Mouse (Mus musculus) c-Kit-positive CD71-positive TER-119-negative erythroid progenitor cells, embryonic 14.5 days (primary cell): ENCODE results near the gene Zfp747.
"Not testable (repeated sequence)": the region's sequence is repeated elsewhere in the genome, so short reads cannot be mapped to it uniquely, and the experiment has no call there.

Experiments used
- DNase-seq: peaks from one replicate; pipeline ENCODE4 v3.0.0-alpha.2; 2013; ENCODE audit warnings: low read depth

Gene Zfp747

DNA sequence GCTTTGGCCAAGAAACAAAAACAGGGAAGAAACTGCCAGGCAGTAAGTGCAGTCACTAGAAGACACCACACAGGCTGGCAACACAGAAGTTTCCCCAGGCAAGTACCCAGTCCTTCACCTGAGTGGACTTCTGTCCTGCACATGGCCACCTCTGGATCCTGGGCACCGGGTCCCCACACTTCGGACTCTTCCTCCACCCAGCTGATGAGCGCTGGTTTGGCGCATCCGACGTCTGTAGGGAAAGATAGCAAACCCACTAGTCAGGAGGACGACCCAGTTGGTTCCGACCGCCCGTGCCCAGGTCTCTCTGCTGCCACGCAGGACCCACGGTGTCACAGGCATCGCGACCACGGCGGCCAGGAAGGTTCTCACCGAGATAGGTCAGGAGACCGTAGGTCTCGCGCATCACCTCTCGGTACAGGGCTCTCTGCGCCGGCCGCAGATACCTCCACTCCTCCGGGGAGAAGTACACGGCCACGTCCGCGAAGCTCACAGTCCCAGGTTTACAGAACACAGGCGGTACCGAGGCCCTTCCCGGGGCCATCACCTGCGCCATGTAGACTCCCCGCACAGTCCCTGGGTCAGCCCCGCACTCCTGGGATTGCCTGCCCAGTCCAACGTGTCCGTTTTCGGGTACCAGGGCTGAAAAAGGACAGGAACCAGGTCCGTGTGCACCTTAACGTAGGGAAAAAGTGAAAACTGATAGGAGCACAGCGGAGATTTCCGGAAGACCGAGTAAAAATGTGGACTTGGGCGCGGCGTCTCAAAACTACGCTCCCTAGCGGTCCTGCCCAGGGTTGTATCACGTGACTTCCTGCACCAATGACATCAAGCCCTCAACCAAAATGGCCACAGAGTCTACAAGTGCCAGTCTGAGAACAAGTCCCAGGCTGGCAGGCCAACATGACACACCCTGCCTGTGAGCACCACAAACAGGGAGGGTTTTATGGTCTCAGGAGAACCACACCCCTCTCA is at the start of gene Zfp747:
Zfp747 (minus strand) TSS at position 780 of the 975 bp plus-strand sequence.
- peak; percentile 98 for DNase-seq

DNA sequence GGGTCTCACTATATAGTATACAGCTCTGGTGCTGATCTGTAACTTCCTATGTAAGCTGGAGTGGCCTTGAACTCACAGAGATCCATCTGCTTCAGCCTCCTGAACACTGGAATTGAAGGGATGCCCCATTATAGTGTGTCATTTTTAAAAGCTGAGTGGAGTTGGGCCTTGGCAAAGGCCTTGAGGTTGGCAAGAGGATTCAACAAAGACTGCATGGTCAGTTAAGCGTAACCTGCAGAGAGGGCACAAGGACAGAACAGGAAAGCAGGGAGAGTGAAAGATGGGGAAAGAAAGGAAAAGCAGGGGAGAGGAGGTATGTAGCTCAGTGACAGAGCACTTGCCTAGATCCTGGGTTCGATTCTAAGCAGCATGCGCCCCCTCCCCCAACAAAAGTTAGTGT is 49.4 kb upstream of the Zfp747 start:
- no peak for DNase-seq

DNA sequence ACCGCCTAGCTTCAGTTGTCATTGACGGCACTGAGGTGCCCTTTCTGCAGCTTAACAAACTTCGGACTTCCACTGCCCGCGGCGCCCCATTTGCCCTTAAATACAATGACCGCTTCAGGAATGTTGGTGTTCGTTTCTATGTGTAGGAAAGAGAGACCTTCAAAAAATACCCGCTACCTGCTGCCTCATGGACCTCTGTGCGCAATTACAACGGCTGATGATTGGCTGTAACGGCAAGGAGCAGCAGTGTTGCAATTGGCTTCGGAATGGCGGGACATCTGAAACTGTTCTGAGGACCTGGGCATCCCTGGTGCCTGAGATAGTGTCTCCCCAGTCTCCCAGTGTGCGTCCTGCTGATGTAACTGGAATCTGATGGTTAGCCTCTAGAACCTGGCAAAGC is 46.4 kb upstream of the Zfp747 start:
- no peak for DNase-seq

DNA sequence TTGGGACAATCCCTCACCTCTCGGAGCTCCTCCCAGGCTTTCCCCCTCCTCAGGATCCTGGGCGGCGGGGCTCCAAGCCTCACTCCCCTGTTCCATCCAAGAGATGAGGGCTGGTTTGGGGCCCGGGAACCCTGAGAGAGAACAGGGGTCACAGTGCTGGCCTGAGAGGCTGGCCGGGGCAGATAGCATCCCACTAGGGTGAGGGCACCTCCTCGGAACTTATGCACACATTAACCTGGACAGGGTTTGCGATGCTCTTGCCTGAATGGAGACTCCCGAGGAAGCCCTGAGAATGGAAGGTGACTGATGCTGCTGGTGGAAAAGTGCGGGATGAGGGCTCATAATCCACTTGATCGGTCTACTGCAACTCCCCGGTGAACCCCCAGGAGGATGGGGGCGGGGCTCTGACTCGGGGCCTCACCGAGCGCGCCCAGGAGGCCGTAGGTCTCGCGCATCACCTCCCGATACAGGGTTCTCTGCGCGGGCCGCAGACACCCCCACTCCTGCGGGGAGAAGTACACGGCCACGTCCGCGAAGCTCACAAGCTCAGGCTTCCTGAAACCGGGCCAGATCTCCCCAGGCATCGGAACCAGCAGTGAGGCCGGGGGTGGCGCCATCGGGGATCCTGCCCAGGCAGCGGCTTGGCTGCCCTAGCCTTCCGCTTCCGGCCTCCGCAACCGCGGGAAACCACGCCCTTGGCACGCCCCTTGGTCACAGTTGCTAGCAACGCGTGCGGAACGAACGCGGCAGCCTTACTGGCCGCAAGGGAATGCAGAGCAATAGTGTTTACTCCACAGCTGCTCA is 45.7 kb upstream of the Zfp747 start, which contains the start of gene Zfp688:
Zfp688 (minus strand) TSS at position 681 of the 804 bp plus-strand sequence.
- DNase-seq: peak; percentile 88

DNA sequence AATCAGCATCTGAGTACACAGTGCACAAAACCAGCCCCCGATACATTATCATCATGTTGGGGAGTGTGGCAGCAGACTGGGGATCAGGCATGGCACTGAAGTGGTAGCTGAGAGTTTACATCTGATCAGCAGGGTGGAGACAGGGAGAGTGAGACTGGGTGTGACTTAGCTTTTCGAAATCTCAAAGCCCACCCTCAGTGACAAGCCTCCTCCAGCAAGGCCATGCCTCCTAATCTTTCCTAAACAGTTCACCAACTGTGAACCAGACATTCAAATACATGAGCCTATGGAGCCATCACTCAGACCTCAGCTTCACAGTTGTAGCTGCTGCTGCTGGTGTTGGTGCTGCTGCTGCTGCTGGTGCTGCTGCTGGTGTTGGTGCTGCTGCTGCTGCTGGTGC is 35.6 kb upstream of the Zfp747 start:
- no peak for DNase-seq

DNA sequence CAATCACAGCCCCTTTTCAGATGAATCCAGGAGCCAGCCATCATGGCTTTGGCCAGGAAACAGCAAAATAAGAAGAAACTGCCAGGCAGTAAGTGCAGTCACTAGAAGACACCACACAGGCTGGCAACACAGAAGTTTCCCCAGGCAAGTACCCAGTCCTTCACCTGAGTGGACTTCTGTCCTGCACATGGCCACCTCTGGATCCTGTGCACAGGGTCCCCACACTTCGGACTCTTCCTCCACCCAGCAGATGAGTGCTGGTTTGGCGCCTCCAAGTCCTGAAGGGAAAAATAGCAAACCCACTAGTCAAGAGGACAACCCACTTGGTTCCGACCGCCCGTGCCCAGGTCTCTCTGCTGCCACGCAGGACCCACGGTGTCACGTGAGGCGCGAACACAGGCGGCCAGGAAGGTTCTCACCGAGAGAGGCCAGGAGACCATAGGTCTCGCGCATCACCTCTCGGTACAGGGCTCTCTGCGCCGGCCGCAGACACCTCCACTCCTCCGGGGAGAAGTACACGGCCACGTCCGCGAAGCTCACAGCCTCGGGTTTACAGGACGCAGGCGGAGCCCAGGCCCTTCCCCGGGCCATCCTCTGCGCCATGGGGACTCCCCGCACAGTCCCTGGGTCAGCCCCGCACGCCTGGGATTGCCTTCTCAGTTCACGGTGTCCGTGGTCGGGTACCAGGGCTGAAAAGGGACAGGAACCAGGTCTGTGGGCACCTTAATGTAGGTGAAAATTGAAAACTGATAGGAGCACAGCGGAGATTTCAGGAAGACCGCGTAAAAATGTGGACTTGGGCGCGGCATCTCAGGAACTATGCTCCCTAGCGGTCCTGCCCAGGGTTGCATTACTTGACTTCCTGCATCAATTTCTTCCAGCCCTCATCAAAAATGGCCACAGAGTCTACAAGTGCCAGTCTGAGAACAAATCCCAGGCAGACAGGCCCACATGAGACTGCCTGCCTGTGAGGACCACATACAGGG is 30.4 kb upstream of the Zfp747 start, which contains the start of gene Zfp764:
Zfp764 (minus strand) TSS at position 821 of the 986 bp plus-strand sequence.
- peak; percentile 85 for DNase-seq

DNA sequence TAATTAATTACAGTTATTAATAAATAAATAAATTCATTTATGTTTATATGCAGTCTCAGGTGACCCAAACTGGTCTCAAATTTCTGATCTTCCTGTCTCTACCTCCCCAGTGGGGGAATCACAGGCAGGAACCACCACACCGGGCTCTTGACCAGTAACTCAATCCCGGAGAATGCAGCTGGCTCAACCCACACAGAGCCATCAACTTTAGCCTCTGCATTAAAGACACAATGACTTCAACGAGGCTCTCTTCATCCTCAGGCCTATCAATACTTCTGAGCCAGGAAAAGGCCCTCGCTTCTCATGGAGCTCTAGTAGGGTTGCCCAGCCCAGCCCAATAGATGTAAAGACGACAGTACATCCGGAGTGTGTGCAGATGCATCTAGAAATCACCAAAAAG is 28.3 kb upstream of the Zfp747 start:
- not testable (repeated sequence) for DNase-seq

DNA sequence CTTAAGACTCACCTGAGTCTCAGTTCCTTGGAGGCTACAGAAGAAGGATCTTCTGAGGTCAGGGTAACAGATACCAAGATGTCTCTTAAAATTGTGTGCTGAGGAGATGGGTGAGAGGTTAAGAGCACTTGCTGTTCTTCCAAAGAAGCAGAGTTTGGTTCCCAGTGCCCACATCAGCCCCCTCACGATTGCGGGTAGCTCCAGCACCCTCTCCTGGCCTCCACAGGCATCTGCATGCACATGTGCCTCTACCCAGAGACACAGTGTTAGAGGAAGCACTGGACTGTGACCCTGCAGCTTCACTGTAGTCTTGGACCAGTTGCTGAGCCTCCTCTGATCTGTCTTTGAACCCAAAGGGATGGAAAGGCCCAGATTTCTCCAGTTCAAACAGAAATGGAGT is 27.1 kb upstream of the Zfp747 start:
- DNase-seq: no peak

DNA sequence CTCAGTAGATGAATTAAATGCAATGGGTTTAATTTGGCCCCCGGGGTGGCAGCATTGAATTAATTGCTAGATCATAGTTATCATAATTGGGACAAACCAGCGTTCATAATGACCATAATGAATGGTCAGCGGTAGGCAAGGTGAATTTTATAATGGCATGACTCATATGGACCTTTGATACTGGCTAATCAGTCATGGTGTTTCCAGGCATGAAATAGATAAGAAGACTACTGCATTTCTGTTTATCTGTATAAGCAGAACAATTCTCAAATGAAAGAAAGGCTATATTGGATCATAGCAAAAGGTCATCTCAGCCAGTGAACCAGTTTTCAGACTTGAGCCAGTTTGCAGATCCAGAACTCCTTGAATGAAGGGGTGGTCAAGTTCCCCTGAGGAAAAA is 24.5 kb upstream of the Zfp747 start:
- DNase-seq: no peak

DNA sequence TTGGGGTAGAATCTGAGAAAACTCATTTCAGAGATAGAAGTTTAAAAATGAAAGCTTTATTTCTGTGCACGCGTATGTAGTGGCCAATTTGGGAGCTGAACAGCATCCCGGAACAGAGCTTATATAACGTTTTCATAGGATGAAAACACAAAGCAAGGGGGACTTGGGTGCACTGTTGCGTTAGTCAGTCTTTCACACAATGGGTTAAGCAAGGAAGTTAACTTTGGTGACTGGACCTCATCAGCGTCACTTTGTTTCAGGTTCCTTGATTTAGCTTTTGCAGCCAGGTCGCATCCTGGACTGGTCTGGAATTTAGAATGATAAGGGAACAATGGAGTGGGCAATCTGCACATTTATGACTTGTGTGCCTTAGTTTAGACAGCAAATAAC is 18.1 kb upstream of the Zfp747 start:
- DNase-seq: no peak

DNA sequence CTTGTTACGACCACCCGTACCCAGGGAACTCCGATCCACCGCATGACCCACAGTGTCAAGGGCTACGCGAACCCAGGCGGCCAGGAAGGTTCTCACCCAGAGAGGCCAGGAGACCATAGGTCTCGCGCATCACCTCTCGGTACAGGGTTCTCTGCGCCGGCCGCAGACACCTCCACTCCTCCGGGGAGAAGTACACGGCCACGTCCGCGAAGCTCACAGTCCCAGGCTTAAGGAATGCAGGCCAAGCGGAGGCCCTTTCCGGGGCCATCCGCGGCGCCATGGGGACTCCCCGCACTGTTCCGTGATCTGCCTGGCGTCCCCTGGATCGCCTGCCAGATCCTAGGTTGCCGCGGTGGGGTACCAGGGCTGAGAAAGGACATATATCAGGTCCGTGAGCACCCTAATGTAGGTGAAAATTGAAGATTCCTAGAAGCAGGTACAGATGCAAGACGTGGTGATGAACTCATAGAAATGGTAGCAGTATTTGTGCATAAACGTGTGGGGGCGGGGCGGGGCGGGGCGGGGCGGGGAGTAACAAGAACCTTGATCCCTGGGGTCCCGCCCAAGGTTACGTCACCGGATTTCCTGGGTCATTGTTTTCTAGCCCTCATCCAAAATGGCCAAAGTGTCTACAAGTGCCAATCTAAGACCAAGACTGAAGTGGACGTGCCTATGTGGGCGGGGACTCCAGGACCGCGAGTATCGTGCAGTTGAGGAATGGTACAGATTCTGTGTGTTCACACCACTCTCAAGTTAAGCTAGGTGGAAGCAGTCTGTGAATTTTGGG is 17.5 kb upstream of the Zfp747 start, which contains the start of gene E430018J23Rik:
E430018J23Rik (minus strand) TSS at position 473 of the 787 bp plus-strand sequence.
- peak; percentile 100 for DNase-seq

DNA sequence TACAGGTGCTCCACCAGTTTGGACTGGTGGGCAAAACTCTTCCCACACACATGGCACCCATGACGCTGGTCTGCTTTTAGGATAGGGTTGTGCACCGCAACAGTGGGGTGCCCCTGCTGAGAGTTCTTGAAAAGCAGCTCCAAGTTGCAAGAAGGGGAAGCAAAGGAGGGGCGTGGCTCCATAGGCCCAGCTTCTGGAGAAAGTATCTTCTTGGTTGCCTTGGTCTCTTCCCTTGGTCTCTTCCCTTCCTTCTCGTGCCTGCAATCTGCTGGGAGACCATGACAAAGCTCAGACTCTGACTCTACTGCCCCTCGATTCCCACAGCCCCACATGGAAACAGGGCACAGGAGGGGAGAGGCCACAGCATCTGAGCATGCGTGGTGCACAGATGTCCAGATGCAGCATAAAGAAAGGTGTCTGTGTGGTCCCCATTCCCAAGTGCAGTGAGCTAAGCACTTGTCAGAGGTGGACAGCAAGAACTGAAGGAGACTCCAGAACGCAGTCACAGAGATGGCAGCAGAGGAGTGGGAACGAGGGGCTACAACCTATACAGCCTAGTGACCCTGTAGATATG is 16.5 kb upstream of the Zfp747 start:
- DNase-seq: no peak

DNA sequence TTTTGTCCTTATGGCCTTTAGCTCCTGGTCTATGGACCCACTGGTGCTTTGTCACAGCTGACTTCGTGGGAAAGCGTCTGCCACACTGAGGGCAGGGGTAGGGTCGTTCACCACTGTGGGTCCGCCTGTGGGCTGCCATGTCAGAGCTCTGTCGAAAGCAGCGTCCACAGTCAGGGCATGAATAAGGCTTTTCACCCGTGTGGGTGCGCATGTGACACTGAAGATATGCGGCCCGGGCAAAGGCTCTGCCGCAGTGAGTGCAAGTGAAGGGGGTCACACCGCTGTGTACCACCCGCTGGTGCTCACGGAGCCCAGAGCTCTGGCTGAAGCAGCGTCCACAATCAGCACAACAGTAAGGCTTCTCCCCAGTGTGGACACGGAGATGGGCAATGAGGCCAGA is 15.7 kb upstream of the Zfp747 start:
- DNase-seq: no peak

DNA sequence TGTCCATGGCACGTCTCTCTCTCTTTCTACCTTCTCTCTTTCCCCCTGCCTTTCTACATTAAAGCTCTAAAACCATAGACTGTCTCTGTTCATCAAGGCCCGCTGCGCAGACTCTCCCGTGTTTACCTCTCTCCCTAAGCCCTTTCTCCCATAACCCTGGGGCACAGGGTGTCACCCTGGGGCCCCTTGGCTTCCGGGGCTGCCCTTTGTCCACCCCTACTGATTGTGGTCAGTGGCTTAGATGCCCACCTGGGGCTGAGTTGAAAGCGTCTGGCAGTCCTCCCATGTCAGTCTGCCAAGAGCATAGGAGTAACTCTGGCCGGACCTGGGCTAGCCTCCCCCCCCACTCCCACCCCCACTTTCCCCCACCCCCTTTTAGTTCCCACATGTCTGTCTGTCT is 14.5 kb upstream of the Zfp747 start:
- no peak for DNase-seq

DNA sequence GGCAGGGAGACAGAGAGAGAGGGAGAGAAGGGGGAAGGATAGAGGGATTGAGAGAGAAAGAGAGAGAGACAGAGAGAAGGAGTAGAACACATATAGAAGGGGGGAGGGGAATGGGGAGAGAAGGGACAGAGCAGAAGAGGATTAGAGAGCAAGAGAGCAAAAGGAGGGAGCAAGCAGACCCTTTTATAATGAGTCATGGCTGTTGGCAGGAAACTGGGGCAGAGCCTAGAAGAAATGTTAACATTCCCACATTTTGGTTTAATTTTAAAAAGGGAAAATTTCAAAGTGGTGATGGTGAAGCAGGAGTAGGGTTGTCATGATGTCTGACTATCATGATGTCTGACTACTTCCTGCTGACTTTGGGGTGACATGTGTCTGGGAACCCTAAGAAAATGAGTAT is 12.4 kb upstream of the Zfp747 start:
- not testable (repeated sequence) for DNase-seq

DNA sequence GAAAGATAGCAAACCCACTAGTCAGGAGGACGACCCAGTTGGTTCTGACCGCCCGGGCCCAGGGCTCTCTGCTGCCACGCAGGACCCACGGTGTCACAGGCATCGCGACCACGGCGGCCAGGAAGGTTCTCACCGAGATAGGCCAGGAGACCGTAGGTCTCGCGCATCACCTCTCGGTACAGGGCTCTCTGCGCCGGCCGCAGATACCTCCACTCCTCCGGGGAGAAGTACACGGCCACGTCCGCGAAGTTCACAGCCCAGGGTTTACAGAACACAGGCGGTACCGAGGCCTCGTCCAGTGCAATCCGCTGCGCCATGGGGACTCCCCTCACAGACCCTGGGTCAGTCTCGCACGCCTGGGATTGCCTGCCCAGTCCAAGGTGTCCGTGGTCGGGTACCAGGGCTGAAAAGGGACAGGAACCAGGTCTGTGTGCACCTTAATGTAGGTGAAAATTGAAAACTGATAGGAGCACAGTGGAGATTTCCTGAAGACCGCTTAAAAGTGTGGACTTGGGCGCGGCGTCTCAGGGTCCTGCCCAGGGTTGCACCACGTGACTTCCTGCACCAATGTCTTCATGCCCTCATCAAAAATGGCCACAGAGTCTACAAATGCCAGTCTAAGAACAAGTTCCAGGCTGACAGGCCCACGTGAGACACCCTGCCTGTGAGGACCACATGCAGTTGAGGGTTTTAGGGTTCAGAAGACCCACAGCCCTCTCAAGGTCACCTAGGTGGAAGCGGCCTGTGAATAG is 11.0 kb upstream of the Zfp747 start, which contains the start of gene 9130019O22Rik:
9130019O22Rik (minus strand) TSS at position 526 of the 752 bp plus-strand sequence.
- peak; percentile 92 for DNase-seq

DNA sequence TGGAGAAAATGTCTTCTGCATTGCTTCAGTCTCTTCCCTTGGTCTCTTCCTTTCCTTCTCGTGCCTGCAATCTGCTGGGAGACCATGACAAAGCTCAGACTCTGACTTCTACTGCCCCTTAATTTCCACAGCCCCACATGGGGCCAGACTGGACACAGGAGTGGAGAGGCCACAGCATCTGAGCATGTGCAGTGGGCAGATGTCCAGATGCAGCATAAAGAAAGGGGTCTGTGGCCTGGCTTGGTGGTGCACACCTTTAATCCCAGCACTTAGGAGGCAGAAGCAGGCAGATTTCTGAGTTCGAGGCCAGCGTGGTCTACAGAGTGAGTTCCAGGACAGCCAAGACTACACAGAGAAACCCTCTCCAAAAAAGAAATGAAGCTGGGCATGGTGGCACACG is 9.7 kb upstream of the Zfp747 start:
- DNase-seq: not testable (repeated sequence)

DNA sequence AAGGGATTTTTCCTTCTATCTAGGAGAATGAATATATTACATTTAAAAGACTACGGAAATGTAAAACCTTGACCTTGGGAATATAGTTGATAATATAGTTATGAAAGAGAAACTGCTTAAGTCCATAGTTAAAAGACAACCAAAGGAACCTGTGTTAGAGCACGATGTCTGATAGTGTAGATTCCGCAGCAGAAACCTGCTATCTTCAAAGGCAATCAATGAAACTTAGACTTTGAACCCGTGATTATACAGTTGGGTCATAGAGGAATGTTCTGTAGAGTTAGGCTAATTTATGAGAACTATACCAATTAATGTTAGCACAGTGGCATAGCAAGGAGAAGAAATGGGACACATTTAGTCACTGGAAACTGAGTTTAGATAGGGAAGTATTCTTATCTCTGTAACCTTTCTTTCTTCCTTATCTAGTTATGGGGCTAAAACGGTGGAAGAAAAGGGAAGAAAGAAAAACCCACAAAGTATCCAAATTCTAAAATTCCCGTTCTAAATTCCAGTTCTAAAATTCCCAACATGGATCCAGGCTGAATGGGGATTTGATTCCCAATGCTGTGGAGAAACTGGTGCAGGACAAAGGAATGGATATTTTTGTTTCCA is 2.6 kb upstream of the Zfp747 start:
- no peak for DNase-seq

DNA sequence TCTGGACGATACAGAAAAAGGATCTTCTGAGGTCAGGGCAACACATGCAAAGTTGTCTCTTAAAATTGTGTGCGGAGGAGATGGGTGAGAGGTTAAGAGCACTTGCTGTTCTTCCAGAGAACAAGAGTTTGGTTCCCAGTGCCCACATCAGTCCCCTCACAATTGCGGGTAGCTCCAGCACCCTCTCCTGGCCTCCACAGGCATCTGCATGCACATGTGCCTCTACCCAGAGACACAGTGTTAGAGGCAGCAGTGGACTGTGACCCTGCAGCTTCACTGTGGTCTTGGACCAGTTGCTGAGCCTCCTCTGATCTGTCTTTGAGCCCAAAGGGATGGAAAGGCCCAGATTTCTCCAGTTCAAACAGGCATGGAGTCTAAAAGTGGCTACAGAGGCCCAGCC is 4.0 kb downstream of the Zfp747 start:
- not testable (repeated sequence) for DNase-seq
